Mouse (Mus musculus): ENCODE data around the gene Fbxl20.

The Fbxl20 gene

GRCm38 (mm10) chr11:98047745-98048144 is 102.5 kb downstream of the Fbxl20 start:
- no peak for DNase-seq

DNA sequence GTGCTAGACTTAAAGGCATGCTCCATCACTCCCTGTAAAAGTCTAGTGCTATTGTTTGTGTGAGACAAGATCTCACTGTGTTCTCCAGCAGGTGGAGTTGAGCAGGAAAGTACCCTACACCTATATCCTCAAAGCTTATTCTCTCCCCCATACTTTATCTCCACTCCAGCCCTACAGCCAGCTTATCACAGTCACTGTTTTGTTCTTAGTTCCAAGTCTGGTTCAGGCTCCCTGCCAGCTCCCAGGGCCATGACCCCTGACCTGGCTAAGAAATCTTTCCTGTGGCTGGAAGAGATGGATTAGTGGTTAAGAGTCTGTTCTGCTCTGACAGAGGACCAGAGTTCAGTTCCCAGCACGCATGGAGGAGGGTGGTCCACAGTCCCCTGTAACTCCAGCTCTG is 103.7 kb downstream of the Fbxl20 start:
- no peak for DNase-seq

- no peak for DNase-seq
Measured at GRCm38 (mm10) chr11:98045596-98045995, 104.6 kb downstream of the Fbxl20 start.

- no peak for DNase-seq
Measured at GRCm38 (mm10) chr11:98044074-98044473, 106.1 kb downstream of the Fbxl20 start.

- no peak for DNase-seq
Measured at GRCm38 (mm10) chr11:98042741-98043140, 107.5 kb downstream of the Fbxl20 start.

DNA sequence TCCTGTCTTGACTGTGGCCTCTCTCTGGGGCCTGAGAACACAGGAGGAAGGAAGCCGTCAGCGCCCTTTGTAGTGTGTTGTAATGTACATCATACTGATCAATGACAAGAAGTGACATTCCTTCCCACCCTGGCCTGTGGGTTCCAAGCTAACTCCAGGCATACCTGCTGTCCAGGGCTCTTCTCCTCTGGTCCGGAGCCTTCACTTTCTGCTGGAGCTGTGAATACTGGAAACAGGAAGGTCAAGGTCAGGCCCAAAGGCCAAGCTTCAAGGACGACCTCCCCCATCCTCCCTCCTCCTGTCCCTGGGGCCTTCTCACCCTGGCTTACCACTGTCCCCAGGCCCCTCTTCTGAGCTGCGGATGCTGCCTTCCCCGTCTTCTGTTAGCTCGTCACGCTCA is 109.2 kb downstream of the Fbxl20 start:
- no peak for DNase-seq

GRCm38 (mm10) chr11:98037871-98038270 is 112.3 kb downstream of the Fbxl20 start:
- no peak for DNase-seq

DNA sequence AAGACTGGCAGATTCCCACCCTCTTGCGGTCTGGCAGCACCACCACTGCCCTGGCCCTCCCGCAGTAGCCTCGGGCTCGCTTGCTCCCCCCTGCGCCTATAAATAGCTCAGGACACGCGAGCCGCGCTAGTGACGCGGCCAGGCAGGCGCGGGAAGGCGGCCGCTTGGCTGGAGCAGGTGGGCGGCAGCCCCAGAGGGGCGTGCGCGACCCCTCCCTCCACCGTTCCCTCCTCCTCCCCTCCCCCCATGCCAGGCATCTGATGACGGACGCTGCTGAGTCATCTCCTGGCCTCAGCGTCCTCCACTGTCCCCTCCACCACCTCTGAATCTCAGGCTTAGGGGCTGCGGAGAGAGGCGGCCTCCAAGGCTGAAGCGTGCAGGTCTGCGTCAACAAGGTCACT is 114.2 kb downstream of the Fbxl20 start:
- no peak for DNase-seq

DNA sequence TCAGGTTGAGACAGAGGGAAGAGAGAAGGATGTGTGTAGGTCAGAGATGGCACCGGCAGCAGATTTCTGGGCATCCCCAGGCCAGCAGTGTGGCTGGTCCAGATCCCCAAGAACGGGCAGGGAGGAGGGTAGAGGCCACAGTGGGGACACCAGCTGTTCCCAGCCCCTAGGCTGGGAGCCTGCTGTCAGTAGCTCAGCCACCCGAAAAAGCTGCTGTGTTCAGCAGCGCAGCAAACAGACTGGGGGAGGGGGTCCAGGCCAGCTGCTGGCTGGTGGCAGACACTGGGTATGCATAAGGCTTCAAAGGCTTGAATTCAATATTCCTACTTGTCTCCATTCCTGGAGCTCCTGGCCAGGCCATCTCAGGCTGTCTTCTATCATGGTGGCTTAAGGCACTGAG is 115.4 kb downstream of the Fbxl20 start:
- DNase-seq = no peak

- no peak for DNase-seq
Measured at GRCm38 (mm10) chr11:98034061-98034460, 116.1 kb downstream of the Fbxl20 start.

All from thymus, adult 18-20 months (tissue).